ENCODE assay signal across 8 mouse cellular contexts in genomic region chr9:50727171-50727924, GRCm38 (mm10). TPM values are rescaled to one million over a fixed set of nuclear protein-coding genes. Genes with fewer than 3 reads are reported as not detected.
DNase-seq lines count a peak whose midpoint lies in the region; ATAC-seq and TF ChIP-seq lines count a peak whose summit lies in the region.

No protein-coding gene starts in this region.

- 3% methylated on average over 30 of the region's 30 CpGs for WGBS in kidney, postnatal 0 days
- 2% methylated on average over 30 of the region's 30 CpGs for WGBS in forebrain, embryonic 13.5 days
- under 1% methylated on average over 30 of the region's 30 CpGs for WGBS in midbrain, embryonic 13.5 days

- H3K4me1 ChIP-seq in kidney, postnatal 0 days (replicated peaks; ENCODE audit: insufficient read depth, low read length): 0 out of 2 replicates have a peak, but pooled peaks cover 11% of the 10 kb centered on the region
- H3K4me1 ChIP-seq in forebrain, embryonic 13.5 days: peaks cover 58% of the 10 kb centered on the region
- peaks cover 56% of the 10 kb centered on the region for H3K4me1 ChIP-seq in midbrain, embryonic 13.5 days (replicated peaks)

- TF ChIP-seq CTCF in kidney, postnatal 0 days (IDR thresholded peaks at IDR 0.05; ENCODE audit: low read depth): no peak
- no peak for TF ChIP-seq CTCF in layer of hippocampus, adult 2 months (conservative IDR thresholded peaks at IDR 0.05)

- H3K4me3 ChIP-seq in kidney, postnatal 0 days (replicated peaks; ENCODE audit: low read depth, low read length): peak overlapping the region; percentile 51
- peak overlapping the region; percentile 59 for H3K4me3 ChIP-seq in forebrain, embryonic 13.5 days
- H3K4me3 ChIP-seq in layer of hippocampus, adult 2 months: peak overlapping the region; percentile 65
- peak overlapping the region; percentile 57 for H3K4me3 ChIP-seq in midbrain, embryonic 13.5 days (replicated peaks)

- no peak for DNase-seq in kidney, postnatal 0 days (ENCODE audit: low spot score)
- no peak for DNase-seq in kidney, postnatal 10 days
- DNase-seq in adrenal gland, postnatal 25 days: peak; percentile 17
- DNase-seq in layer of hippocampus, adult 2 months (ENCODE audit: low spot score in 2 of 2): peak in 1 of 2 experiments; percentile 53
- no peak for DNase-seq in ovary, postnatal 10 days (ENCODE audit: low spot score)
- no peak for DNase-seq in lung, postnatal 36 days

- H3K27me3 ChIP-seq in kidney, postnatal 0 days (ENCODE audit: insufficient read depth, low read length): no peaks in the 10 kb centered on the region
- no peaks in the 10 kb centered on the region for H3K27me3 ChIP-seq in forebrain, embryonic 13.5 days
- H3K27me3 ChIP-seq in midbrain, embryonic 13.5 days: no peaks in the 10 kb centered on the region

- ATAC-seq in kidney, postnatal 0 days (replicated peaks; ENCODE audit: low FRiP score, low read depth): no peak
- ATAC-seq in forebrain, embryonic 13.5 days: peak; percentile 20; the same call in 1 of the 2 replicates
- ATAC-seq in midbrain, embryonic 13.5 days: peak; percentile 35

- peak overlapping the region; percentile 83 for H3K4me2 ChIP-seq in kidney, postnatal 0 days (ENCODE audit: low read length)
- peak overlapping the region; percentile 92 for H3K4me2 ChIP-seq in forebrain, embryonic 13.5 days
- H3K4me2 ChIP-seq in midbrain, embryonic 13.5 days (replicated peaks): peak overlapping the region; percentile 67

- H3K9ac ChIP-seq in kidney, postnatal 0 days (ENCODE audit: low read depth, low read length): peak overlapping the region; percentile 52
- peak overlapping the region; percentile 81 for H3K9ac ChIP-seq in forebrain, embryonic 13.5 days
- H3K9ac ChIP-seq in midbrain, embryonic 13.5 days (replicated peaks): peak overlapping the region; percentile 76

- H3K27ac ChIP-seq in kidney, postnatal 0 days: no peak overlapping the region
- peak overlapping the region; percentile 78 for H3K27ac ChIP-seq in forebrain, embryonic 13.5 days
- peak overlapping the region; percentile 85 for H3K27ac ChIP-seq in layer of hippocampus, adult 2 months
- H3K27ac ChIP-seq in midbrain, embryonic 13.5 days: peak overlapping the region; percentile 83

- H3K9me3 ChIP-seq in kidney, postnatal 0 days (replicated peaks; ENCODE audit: low read length): no peaks in the 10 kb centered on the region
- H3K9me3 ChIP-seq in forebrain, embryonic 13.5 days (replicated peaks): no peaks in the 10 kb centered on the region
- H3K9me3 ChIP-seq in midbrain, embryonic 13.5 days: no peaks in the 10 kb centered on the region

- H3K36me3 ChIP-seq in kidney, postnatal 0 days (ENCODE audit: insufficient read depth, low read length): no peaks in the 10 kb centered on the region
- no peaks in the 10 kb centered on the region for H3K36me3 ChIP-seq in forebrain, embryonic 13.5 days (ENCODE audit: poor library complexity, severe bottlenecking)
- H3K36me3 ChIP-seq in midbrain, embryonic 13.5 days: no peaks in the 10 kb centered on the region

RNA-seq across cellular contexts. Expression of gene Dixdc1, which starts 12.0 kb away (rescaled TPM):
- 7.3 and 7.5 TPM in 2 replicates for polyA plus RNA-seq in kidney, postnatal 0 days (2015; fragmentation: Nextera tagmentation; extraction: Ambion mirVana)
- total RNA-seq in adrenal gland, postnatal 25 days (2021): 8.1 and 8.4 TPM in 2 replicates
- 20.2 and 21.4 TPM in 2 replicates for polyA plus RNA-seq in forebrain, embryonic 13.5 days (2015; fragmentation: Nextera tagmentation; extraction: Ambion mirVana)
- 10 to 100 TPM; 80.1 to 87.4 TPM for total RNA-seq in layer of hippocampus, adult 2 months (2021)
- 33.4 and 36.6 TPM in 2 replicates for polyA plus RNA-seq in midbrain, embryonic 13.5 days (2015; fragmentation: Nextera tagmentation; extraction: Ambion mirVana)

RNA-seq across cellular contexts. Expression of gene 2310030G06Rik, which starts 19.0 kb away (rescaled TPM):
- 26.8 and 27.1 TPM in 2 replicates for polyA plus RNA-seq in kidney, postnatal 0 days (2015; fragmentation: Nextera tagmentation; extraction: Ambion mirVana)
- 3.0 and 6.0 TPM in 2 replicates for total RNA-seq in adrenal gland, postnatal 25 days (2021)
- 1.0 and 1.2 TPM in 2 replicates for polyA plus RNA-seq in forebrain, embryonic 13.5 days (2015; fragmentation: Nextera tagmentation; extraction: Ambion mirVana)
- 1 to 10 TPM in 1 of 2 experiments, under 1 TPM in 1; 0.87 to 1.9 TPM for total RNA-seq in layer of hippocampus, adult 2 months (2021)
- 0.50 and 1.1 TPM in 2 replicates for polyA plus RNA-seq in midbrain, embryonic 13.5 days (2015; fragmentation: Nextera tagmentation; extraction: Ambion mirVana)

RNA-seq across cellular contexts. Expression of gene Cryab, which starts 23.8 kb away (rescaled TPM):
- 198 and 233 TPM in 2 replicates for polyA plus RNA-seq in kidney, postnatal 0 days (2015; fragmentation: Nextera tagmentation; extraction: Ambion mirVana)
- total RNA-seq in adrenal gland, postnatal 25 days (2021): 21.0 and 21.2 TPM in 2 replicates
- 4.7 and 6.5 TPM in 2 replicates for polyA plus RNA-seq in forebrain, embryonic 13.5 days (2015; fragmentation: Nextera tagmentation; extraction: Ambion mirVana)
- total RNA-seq in layer of hippocampus, adult 2 months (2021): 100 to 1,000 TPM; 117 to 119 TPM
- polyA plus RNA-seq in midbrain, embryonic 13.5 days (2015; fragmentation: Nextera tagmentation; extraction: Ambion mirVana): 3.5 and 4.0 TPM in 2 replicates

RNA-seq across cellular contexts. Expression of gene Hspb2, which starts 24.8 kb away (rescaled TPM):
- polyA plus RNA-seq in kidney, postnatal 0 days (2015; fragmentation: Nextera tagmentation; extraction: Ambion mirVana): 5.5 and 7.4 TPM in 2 replicates
- total RNA-seq in adrenal gland, postnatal 25 days (2021): 2.0 and 2.9 TPM in 2 replicates
- not detected in 2 replicates for polyA plus RNA-seq in forebrain, embryonic 13.5 days (2015; fragmentation: Nextera tagmentation; extraction: Ambion mirVana)
- under 1 TPM; 0.51 to 0.79 TPM for total RNA-seq in layer of hippocampus, adult 2 months (2021)
- 0.42 and 0.54 TPM in 2 replicates for polyA plus RNA-seq in midbrain, embryonic 13.5 days (2015; fragmentation: Nextera tagmentation; extraction: Ambion mirVana)

RNA-seq across cellular contexts. Expression of gene Fdxacb1, which starts 40.7 kb away (rescaled TPM):
- 7.9 and 9.3 TPM in 2 replicates for polyA plus RNA-seq in kidney, postnatal 0 days (2015; fragmentation: Nextera tagmentation; extraction: Ambion mirVana)
- 8.2 and 9.0 TPM in 2 replicates for total RNA-seq in adrenal gland, postnatal 25 days (2021)
- polyA plus RNA-seq in forebrain, embryonic 13.5 days (2015; fragmentation: Nextera tagmentation; extraction: Ambion mirVana): 10.9 and 12.3 TPM in 2 replicates
- 1 to 10 TPM; 5.5 to 6.3 TPM for total RNA-seq in layer of hippocampus, adult 2 months (2021)
- polyA plus RNA-seq in midbrain, embryonic 13.5 days (2015; fragmentation: Nextera tagmentation; extraction: Ambion mirVana): 11.5 and 14.3 TPM in 2 replicates

Comparison
In these comparisons a context has a peak if more than half of its experiments do, and no peak if none do; other contexts are left out.
1. RNA of gene 2310030G06Rik, which starts 19.0 kb away (polyA plus RNA-seq): 26.8 to 27.1 TPM in kidney, postnatal 0 days; 0.50 to 1.1 TPM in midbrain, embryonic 13.5 days and 1.0 to 1.2 TPM in forebrain, embryonic 13.5 days; every median in the first group is over 10 times any median in the second.
2. RNA of gene Cryab, which starts 23.8 kb away (polyA plus RNA-seq): 198 to 233 TPM in kidney, postnatal 0 days; 4.7 to 6.5 TPM in forebrain, embryonic 13.5 days and 3.5 to 4.0 TPM in midbrain, embryonic 13.5 days; every median in the first group is over 10 times any median in the second.
3. Peak in every context shown above with its lines, with median percentiles within 50 percentile points of each other: H3K4me2 ChIP-seq, H3K4me3 ChIP-seq and H3K9ac ChIP-seq.